Mouse (Mus musculus) WW6 (cell line): ENCODE data around the gene Lamtor2.

ENCODE experiments used
- DNase-seq: peaks from one replicate; pipeline ENCODE4 v3.0.0-alpha.2; 2013; ENCODE audit warnings: low read depth, low spot score

The Lamtor2 gene

DNA sequence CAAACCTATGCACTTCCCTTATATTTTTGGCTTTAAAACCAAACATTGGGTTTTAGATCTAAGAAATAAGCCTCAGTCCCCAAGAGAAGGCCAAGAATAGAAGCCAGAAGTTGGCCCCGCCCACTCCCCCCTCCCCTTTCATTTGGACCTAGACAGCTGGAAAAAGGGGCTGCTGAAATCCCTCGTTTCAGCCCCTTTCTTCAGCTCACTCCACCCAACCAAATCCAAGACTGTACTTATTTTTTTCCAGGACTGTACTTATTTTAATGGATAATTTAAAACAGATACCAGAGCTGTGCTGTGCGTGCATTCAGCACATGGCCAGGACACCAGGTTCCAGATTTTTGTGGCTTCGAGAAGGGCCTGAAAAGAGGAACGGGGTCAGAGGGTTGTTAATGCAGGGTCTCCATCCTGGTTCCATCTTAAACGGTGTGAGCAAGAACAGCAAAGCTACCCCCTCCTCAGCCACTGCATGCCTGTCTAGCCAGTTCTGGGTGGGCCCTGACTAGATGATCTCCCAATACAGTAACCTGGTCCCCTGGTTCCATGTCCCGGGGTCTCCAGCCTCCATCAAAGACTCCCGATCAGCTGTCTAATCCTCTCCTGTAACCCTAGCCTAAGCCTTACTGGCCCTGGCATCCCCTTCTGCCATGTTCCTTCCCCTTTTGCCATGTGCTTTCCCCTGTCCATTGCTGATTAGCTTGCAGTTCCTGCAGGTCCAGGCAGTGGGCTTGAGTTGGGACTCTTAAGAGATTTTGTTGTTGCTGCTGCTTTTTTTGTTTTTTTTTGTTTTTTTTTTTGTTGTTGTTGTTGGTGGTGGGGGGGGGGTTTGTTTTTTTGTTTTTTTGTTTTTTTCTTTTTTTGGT is 48.8 kb downstream of the Lamtor2 start:
- no peak for DNase-seq

DNA sequence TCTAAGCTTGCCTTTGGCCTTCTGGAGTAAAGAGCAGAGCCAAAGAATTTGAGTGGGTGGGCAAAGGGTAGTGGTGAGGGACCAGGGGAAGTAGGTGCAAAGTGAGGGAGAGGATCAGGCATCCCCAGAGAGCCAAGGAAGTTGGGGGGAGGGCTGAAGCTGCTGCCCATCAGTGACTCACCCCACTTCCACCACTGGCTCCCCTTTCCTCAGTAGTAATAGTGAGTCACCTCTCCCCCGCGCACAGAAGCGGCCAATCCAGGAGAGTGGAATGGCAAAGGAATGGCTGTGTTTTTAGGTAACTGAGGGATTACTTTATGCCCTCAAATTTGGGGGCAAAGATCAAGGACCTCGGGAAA is 49.4 kb downstream of the Lamtor2 start:
- no peak for DNase-seq

DNA sequence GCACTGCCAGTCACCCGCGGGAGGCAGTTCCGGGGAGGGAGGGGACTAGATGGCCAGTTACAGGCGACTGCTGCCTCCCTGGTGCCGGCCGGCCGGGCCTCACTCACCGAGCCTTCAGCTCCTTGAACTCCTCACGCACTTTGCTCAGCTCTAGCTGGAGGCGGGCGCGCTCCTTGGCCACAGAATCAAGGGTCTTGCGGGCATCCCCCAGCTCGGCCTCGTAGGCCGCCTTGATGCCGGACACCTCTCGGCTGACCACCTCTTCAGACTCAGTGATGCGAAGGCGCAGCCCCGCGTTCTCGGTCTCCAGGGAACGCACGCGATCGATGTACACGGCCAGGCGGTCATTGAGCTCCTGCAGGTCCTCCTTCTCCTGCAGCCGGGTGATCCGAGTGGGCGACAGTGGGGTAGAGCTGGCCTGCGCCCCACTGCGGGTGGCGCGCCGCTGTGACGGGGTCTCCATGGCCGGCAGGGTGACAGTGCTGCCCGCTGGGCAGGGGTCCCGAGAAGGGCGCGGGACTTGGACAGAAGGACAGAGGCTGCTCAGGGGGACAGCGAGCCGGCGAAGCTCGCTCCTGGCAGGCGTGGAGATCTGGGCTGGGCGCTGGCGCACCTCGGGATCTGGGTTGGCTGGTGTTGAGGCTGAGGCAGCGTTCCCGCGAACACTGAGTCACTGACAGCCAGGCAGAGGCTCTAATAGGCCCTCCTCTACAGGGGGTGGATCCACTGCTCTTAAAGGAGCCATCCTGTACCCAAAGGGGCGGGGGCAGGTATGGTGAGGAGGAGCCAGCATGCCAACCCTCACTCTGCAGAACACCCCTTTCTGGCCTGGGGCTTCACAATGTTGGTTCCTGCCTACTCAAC is 50.0 kb downstream of the Lamtor2 start:
- DNase-seq: no peak

DNA sequence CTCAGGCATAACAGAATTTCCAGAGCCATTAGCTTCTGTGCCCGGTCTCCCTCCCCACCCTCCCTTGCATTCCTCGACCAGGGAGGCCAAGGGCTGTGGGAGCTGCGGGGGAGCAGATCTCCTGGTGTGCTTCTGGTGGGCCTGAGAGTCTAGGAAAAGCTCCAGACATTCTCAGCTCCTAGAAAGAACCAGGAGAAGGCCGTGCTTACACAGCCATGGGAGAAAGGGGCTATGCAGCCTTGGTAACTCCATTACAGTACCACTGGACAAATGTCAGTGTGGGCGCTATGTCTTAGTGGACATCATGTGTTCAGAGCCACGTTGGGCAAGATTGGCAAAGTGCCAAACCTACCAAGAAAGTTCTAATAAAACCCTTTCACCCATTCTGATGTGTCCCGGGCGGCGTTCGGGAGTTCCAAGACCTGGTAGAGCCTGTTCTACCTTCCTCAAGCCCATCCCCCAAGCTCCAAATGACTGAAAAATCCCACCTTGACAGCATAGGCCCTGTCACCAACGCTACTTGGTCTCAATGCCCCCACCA is 50.8 kb downstream of the Lamtor2 start:
- no peak for DNase-seq

DNA sequence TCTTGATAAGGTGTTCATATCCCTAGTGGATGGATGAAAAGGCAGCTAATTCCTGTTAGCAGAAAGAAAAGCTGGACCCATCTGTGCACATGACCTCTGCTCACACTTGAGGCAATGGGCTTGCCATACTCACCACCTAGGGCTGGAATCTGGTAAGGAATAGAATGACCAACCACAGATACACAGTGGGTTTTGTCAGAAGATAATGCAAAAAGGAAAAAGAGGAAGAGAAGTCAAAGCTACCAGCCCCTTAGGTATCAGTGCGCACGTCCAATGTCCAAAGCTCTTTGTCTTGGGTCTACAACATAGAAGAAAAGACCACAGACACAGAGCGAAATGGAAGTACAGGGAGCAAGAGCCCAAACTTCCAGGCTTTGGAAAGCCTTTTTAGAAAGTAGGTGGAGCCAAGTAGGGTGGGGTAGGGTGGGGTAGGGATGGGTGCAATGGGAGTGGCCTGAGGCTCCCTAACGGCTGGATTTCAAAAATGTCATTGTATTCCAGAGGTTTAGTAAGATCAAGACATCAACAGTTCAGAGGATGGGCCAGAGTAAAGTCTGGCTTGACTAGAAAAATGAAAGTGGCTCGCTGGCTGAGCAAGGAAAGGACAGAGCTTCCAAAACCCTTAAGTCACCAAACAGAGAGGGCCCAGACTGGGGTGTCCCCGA is 51.4 kb downstream of the Lamtor2 start:
- DNase-seq: no peak

DNA sequence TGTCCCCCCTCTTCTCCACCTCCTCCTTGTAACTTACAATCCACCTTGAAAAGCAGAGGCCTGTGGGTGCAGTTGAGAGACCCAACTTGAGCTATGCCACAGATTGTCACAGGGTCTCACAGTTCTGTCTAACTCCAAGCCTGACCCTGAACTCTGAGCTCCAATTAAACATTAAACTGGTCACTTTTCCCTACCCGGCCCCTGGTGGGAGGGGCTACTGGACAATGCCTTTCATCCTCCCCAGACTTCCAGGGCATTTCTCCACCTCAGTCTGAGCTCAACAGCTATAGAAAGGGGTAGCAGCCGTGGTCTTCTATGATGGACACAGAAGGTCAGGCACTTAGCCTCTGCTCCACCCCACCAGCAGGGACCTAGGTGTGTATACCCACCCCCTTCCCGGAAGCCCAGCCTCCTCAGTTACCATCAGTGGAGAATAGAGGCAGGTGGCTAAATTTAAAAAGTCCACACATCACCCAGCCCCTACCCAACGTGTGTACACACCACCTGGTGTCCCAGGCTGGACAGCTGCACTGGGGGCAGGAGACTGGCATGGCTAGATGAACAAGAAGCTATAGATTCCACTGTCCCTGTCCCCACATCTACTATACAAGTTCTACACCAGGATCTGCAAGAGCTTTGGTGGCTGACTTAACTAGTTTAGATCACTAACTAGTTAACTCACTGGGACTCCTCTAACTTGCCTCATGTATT is 52.1 kb downstream of the Lamtor2 start:
- no peak for DNase-seq

DNA sequence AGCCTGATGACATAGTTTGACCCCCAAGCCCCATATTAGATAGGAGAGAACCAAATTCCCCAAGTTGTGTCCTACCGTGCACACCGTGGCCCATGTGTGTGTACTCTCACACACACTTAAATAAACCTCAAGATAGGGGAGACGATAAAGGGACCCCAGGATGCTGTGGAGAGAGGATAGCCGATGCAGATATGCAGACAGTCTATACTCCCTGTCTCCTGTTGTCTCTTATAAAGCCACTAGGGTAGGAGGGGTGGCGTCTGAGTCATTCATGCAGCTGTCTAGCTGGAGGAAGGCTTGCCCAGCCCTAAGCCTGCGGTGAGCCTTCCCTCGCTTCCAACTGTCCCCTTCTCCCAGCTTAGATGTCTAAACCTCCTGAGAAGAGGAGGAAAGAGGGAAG is 52.8 kb downstream of the Lamtor2 start:
- DNase-seq: no peak
